Mouse (Mus musculus) intestine, postnatal 0 days (tissue): ENCODE results near the gene Faf2. TPM values are rescaled to one million over a fixed set of nuclear protein-coding genes. Genes with fewer than 3 reads are reported as not detected.

Experiments used
- ATAC-seq: fragments of 200-750 bp; cut with Nextera tagmentation; 2 replicates; pipeline ENCODE4 v1.8.0; 2017; ENCODE audit warnings: mild to moderate bottlenecking, moderate TSS enrichment, moderate library complexity
- H3K27ac ChIP-seq: fragments of 300-500 bp; sonication (generic); 2 replicates; pipeline ENCODE4 v1.5.1; 2014; ENCODE audit warnings: mild to moderate bottlenecking, low read depth, low read length, moderate library complexity
- H3K27me3 ChIP-seq: fragments of 300-500 bp; sonication (generic); replicated peaks from 2 replicates; pipeline ENCODE4 v1.6.1; 2014; ENCODE audit warnings: low read length, mixed read lengths; ENCODE audit not compliant: control insufficient read depth, insufficient read depth
- H3K36me3 ChIP-seq: fragments of 300-500 bp; sonication (generic); 2 replicates; pipeline ENCODE4 v1.6.1; 2014; ENCODE audit warnings: mild to moderate bottlenecking, moderate library complexity; ENCODE audit not compliant: control insufficient read depth, insufficient read depth
- H3K4me1 ChIP-seq: fragments of 300-500 bp; sonication (generic); replicated peaks from 2 replicates; pipeline ENCODE4 v1.6.1; 2014; ENCODE audit warnings: antibody characterized with exemption, low read length, mixed read lengths; ENCODE audit not compliant: control insufficient read depth, insufficient read depth
- H3K4me2 ChIP-seq: fragments of 300-500 bp; sonication (generic); replicated peaks from 2 replicates; pipeline ENCODE4 v1.6.1; 2014; ENCODE audit warnings: low read depth, mild to moderate bottlenecking, moderate library complexity
- H3K4me3 ChIP-seq: fragments of 300-500 bp; sonication (generic); 2 replicates; pipeline ENCODE4 v1.5.1; 2014; ENCODE audit warnings: low read depth, low read length
- H3K9ac ChIP-seq: fragments of 300-500 bp; sonication (generic); 2 replicates; pipeline ENCODE4 v1.6.1; 2014; ENCODE audit warnings: mild to moderate bottlenecking, low read depth, low read length
- H3K9me3 ChIP-seq: fragments of 300-500 bp; sonication (generic); 2 replicates; pipeline ENCODE4 v1.6.1; 2016; ENCODE audit warnings: mixed run types; ENCODE audit not compliant: control insufficient read depth
- CTCF ChIP-seq: sonication (generic); IDR thresholded peaks from 2 replicates; pipeline ENCODE4 v1.5.1; 2016; ENCODE audit warnings: low read depth, mild to moderate bottlenecking, control low read depth, antibody characterized with exemption, moderate library complexity
- WGBS: fragments of 180-500 bp; shearing (Covaris S2); extraction: QIAGEN DNeasy Blood & Tissue Kit; methylation state at CpG from one replicate; pipeline ENCODE4 v1.1.7; 2014; 5-methylcytosine and 5-hydroxymethylcytosine counted together
- polyA plus RNA-seq: library from polyadenylated mRNA; unstranded; fragments of >200 nt; fragmentation: Nextera tagmentation; extraction: Ambion mirVana; gene quantifications from 2 replicates; pipeline ENCODE4 v1.2.1, GENCODE M21; 2015

The Faf2 gene
- polyA plus RNA-seq, 1 experiment from 2014 or later = 45.9 TPM

DNA sequence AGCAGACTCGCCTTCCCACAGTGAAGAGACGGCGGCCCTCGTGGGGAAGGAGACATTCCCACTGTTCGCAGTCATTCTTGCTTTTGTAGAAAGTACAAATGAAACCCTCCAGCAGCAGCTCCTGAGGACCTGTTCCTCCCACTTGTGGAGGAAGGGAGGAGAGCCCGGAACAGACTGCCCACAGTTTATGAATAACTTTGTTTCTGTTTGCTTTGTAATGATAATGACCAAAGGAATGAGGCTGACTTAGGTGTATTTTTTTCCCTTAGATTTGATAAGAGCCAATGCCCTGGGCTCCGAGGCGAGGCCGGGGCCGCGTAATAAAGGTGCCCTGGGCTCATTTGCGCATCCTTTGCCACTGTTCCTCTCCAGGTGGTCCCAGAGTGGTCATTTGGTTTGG lies 39.8 kb downstream of the Faf2 start:
- Histone ChIP-seq H3K9ac (no peak overlapping the region), H3K36me3 (peaks cover 33% of the 10 kb centered on the region), H3K9me3 (no peaks in the 10 kb centered on the region), H3K4me1 (no peaks in the 10 kb centered on the region; the same call in none of the 2 replicates), H3K4me3 (no peak overlapping the region; the same call in 1 of the 2 replicates), H3K27me3 (no peaks in the 10 kb centered on the region), H3K27ac (peak overlapping the region; percentile 46), H3K4me2 (peak overlapping the region; percentile 55)
- no peak for TF ChIP-seq CTCF
- peak; percentile 50 for ATAC-seq
- WGBS = 50% methylated on average over 12 of the region's 12 CpGs

DNA sequence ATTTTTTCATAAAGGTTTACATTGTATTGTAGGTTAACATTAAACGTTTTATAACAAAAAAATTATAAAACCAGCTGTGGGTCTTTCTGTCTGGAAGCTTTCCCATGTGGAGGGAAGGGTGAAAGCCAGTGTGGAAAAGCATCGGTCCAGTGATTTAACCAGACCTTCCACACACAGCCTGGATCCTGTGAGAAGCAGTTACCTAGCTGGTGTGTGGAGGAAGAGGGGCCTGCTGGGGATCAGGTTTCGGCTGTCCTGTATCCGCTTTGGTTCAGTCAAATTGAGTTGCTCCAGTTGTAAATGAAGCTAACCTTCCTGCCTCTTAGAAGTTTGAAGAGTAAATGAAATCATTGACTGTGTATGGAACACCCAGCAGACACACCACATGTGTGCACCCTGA lies 42.4 kb downstream of the Faf2 start:
- Histone ChIP-seq H3K9ac (no peak overlapping the region), H3K27ac (0 out of 2 replicates have a peak overlapping the region, but pooled peaks have one; percentile 51), H3K9me3 (no peaks in the 10 kb centered on the region), H3K4me3 (no peak overlapping the region), H3K36me3 (peaks cover 12% of the 10 kb centered on the region), H3K4me1 (no peaks in the 10 kb centered on the region; the same call in none of the 2 replicates), H3K27me3 (no peaks in the 10 kb centered on the region), H3K4me2 (no peak overlapping the region)
- no peak for TF ChIP-seq CTCF
- ATAC-seq = no peak
- 72% methylated on average over 4 of the region's 4 CpGs for WGBS

DNA sequence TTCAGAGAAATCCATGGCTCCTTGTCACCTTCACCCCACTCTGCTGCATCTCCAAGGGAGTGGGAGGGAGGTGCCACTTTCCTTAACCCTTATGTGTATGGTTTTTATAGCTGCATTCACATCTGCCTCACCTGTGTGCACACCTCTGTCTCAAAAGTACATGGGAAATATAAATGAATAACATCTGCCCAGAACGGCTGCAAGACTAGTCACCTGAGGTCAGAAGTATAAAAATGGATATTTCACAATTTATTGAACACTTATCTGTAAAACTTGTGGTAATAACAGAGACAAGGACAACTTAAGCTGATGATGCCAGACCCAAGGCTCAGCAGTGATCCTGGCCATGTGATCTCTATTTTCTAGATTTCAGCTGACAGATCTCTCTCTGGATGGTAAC lies 42.9 kb downstream of the Faf2 start:
- ATAC-seq = peak; percentile 52
- 39% methylated on average over 1 of the region's 1 CpGs for WGBS
- Histone ChIP-seq H3K4me1 (no peaks in the 10 kb centered on the region; the same call in none of the 2 replicates), H3K9ac (no peak overlapping the region), H3K27me3 (no peaks in the 10 kb centered on the region), H3K27ac (0 out of 2 replicates have a peak overlapping the region, but pooled peaks have one; percentile 51), H3K9me3 (no peaks in the 10 kb centered on the region), H3K4me2 (no peak overlapping the region), H3K4me3 (no peak overlapping the region), H3K36me3 (peaks cover 12% of the 10 kb centered on the region)
- TF ChIP-seq CTCF = no peak

- no peaks in the 10 kb centered on the region; the same call in none of the 2 replicates for H3K4me1 ChIP-seq
- H3K4me2 ChIP-seq = no peak overlapping the region
- no peaks in the 10 kb centered on the region for H3K9me3 ChIP-seq
- WGBS = 62% methylated on average over 7 of the region's 7 CpGs
- no peak overlapping the region for H3K27ac ChIP-seq
- H3K36me3 ChIP-seq = peaks cover 12% of the 10 kb centered on the region
- ATAC-seq = no peak
- no peaks in the 10 kb centered on the region for H3K27me3 ChIP-seq
- no peak for TF ChIP-seq CTCF
- no peak overlapping the region for H3K4me3 ChIP-seq
- no peak overlapping the region for H3K9ac ChIP-seq
These were observed 43.5 kb downstream of the Faf2 start for GRCm38 (mm10) chr13:54665062-54665461.

GRCm38 (mm10) chr13:54670491-54670890 lies 48.9 kb downstream of the Faf2 start:
- no peak for ATAC-seq
- no peaks in the 10 kb centered on the region for H3K36me3 ChIP-seq
- no peaks in the 10 kb centered on the region for H3K4me1 ChIP-seq
- H3K4me3 ChIP-seq = no peak overlapping the region
- no peak for TF ChIP-seq CTCF
- no peak overlapping the region for H3K27ac ChIP-seq
- WGBS = 70% methylated on average over 2 of the region's 2 CpGs
- H3K9ac ChIP-seq = no peak overlapping the region
- H3K9me3 ChIP-seq = no peaks in the 10 kb centered on the region
- H3K4me2 ChIP-seq = no peak overlapping the region
- H3K27me3 ChIP-seq = no peaks in the 10 kb centered on the region

- no peak overlapping the region for H3K9ac ChIP-seq
- 27% methylated on average over 11 of the region's 11 CpGs for WGBS
- TF ChIP-seq CTCF = no peak
- H3K4me2 ChIP-seq = 0 out of 2 replicates have a peak overlapping the region, but pooled peaks have one; percentile 17
- H3K27ac ChIP-seq = peak overlapping the region; percentile 51; the same call in 1 of the 2 replicates
- no peaks in the 10 kb centered on the region for H3K27me3 ChIP-seq
- no peaks in the 10 kb centered on the region for H3K9me3 ChIP-seq
- no peaks in the 10 kb centered on the region for H3K4me1 ChIP-seq
- peaks cover 15% of the 10 kb centered on the region for H3K36me3 ChIP-seq
- H3K4me3 ChIP-seq = no peak overlapping the region
- peak; percentile 68 for ATAC-seq
These were observed 54.5 kb downstream of the Faf2 start for GRCm38 (mm10) chr13:54675895-54676590.
